ENCODE assay signal across 15 mouse cellular contexts in the genomic region with DNA sequence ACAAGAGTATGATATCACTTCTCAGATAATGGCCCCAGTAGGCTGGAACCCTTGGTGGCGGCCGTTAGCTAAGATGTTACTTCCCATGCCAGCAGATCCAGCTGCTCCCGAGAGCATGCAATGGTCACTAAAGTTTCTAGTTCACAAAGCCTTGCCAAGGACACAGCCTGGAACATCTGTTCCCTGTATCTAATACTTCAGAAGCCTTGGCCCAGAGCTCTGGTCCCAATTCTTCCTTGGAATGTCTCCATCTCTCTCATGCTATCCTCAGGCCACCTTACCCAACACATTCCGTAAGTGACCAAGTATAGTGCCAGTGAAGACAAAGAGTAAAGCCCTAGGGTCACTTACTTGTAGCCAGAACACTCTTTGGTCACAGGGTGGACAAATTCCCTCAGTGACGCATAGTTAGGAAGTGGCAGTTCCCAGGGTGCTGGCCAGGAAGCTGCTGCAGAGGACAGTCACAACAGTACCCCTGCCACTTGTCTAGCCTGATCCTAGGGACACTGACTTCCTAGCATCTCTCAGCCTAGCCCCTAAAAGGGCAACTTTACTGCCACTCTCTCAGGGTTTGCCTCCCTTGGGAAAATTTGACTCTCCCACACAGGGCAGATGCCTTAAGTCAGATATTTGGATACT.
DNase-seq lines count a peak whose midpoint lies in the region; ATAC-seq and TF ChIP-seq lines count a peak whose summit lies in the region.
"Had no signal": no experiment of that assay in that cellular context is flagged by ENCODE, and none has a peak within 500 bp of the region (broad histone marks: within the 10 kb centered on the region; RNA-seq: fewer than 3 reads in every experiment).

No protein-coding gene starts in this region.

- 78% methylated on average over 5 of the region's 5 CpGs for WGBS in heart, embryonic 11.5 days (ENCODE audit: insufficient replicate concordance)
- WGBS in lung, embryonic 14.5 days = 45% methylated on average over 5 of the region's 5 CpGs
- WGBS in neural tube, embryonic 15.5 days = 94% methylated on average over 5 of the region's 5 CpGs
- WGBS in midbrain, embryonic 10.5 days = 93% methylated on average over 5 of the region's 5 CpGs

- no peaks in the 10 kb centered on the region for H3K36me3 ChIP-seq in heart, embryonic 11.5 days (ENCODE audit: control insufficient read depth, insufficient read depth, low read length)
- H3K36me3 ChIP-seq in lung, embryonic 14.5 days (ENCODE audit: insufficient read depth) = no peaks in the 10 kb centered on the region
- 0 out of 2 replicates have a peak, but pooled peaks cover 2% of the 10 kb centered on the region for H3K36me3 ChIP-seq in neural tube, embryonic 15.5 days
- H3K36me3 ChIP-seq in midbrain, embryonic 10.5 days = peaks cover 13% of the 10 kb centered on the region
- H3K36me3 ChIP-seq: limb, embryonic 15.5 days had no signal

- H3K9me3 ChIP-seq in heart, embryonic 11.5 days (replicated peaks; ENCODE audit: control insufficient read depth, low read length) = no peaks in the 10 kb centered on the region
- H3K9me3 ChIP-seq in lung, embryonic 14.5 days (ENCODE audit: low read depth, low read length) = no peaks in the 10 kb centered on the region
- no peaks in the 10 kb centered on the region for H3K9me3 ChIP-seq in neural tube, embryonic 15.5 days (replicated peaks)
- no peaks in the 10 kb centered on the region for H3K9me3 ChIP-seq in midbrain, embryonic 10.5 days (replicated peaks)
- H3K9me3 ChIP-seq: limb, embryonic 15.5 days; megakaryocyte, embryonic 14.5 days had no signal

- no peak for TF ChIP-seq CTCF in lung, embryonic 14.5 days (IDR thresholded peaks at IDR 0.05; ENCODE audit: low read depth)

- H3K4me3 ChIP-seq in heart, embryonic 11.5 days (ENCODE audit: low read depth, low read length) = no peak overlapping the region
- no peak overlapping the region for H3K4me3 ChIP-seq in lung, embryonic 14.5 days (ENCODE audit: low read depth, low read length)
- no peak overlapping the region for H3K4me3 ChIP-seq in neural tube, embryonic 15.5 days (replicated peaks)
- no peak overlapping the region for H3K4me3 ChIP-seq in midbrain, embryonic 10.5 days
- H3K4me3 ChIP-seq: limb, embryonic 15.5 days; megakaryocyte, embryonic 14.5 days had no signal

- ATAC-seq in heart, embryonic 11.5 days (replicated peaks; ENCODE audit: insufficient number of reproducible peaks, low FRiP score, low TSS enrichment) = no peak
- peak; percentile 67 for ATAC-seq in lung, embryonic 14.5 days (ENCODE audit: insufficient read depth)
- no peak for ATAC-seq in neural tube, embryonic 15.5 days (ENCODE audit: low FRiP score)
- ATAC-seq: forebrain, embryonic 16.5 days had no signal

- DNase-seq in heart, adult 18-20 months = peak; percentile 60 to 81
- DNase-seq in testis, postnatal 14 days (ENCODE audit: low spot score) = peak; percentile 55
- no peak for DNase-seq in testis, postnatal 10 days (ENCODE audit: low spot score)
- peak; percentile 77 for DNase-seq in lung, embryonic 14.5 days
- DNase-seq in midbrain, embryonic 10.5 days (ENCODE audit: low spot score) = no peak
- DNase-seq in kidney, postnatal 25 days = no peak
- DNase-seq: adrenal gland, postnatal 14 days; cerebellum, postnatal 14 days; right cerebral cortex, postnatal 4 days had no signal

- 0 out of 2 replicates have a peak, but pooled peaks cover 2% of the 10 kb centered on the region for H3K27me3 ChIP-seq in heart, embryonic 11.5 days (ENCODE audit: control insufficient read depth, insufficient read depth, low read length)
- no peaks in the 10 kb centered on the region for H3K27me3 ChIP-seq in lung, embryonic 14.5 days (ENCODE audit: insufficient read depth, low read length)
- H3K27me3 ChIP-seq in neural tube, embryonic 15.5 days (replicated peaks) = no peaks in the 10 kb centered on the region
- H3K27me3 ChIP-seq in midbrain, embryonic 10.5 days (ENCODE audit: low read depth, poor library complexity, severe bottlenecking) = no peaks in the 10 kb centered on the region

- no peaks in the 10 kb centered on the region for H3K4me1 ChIP-seq in heart, embryonic 11.5 days (ENCODE audit: control insufficient read depth, insufficient read depth, low read length)
- 0 out of 2 replicates have a peak, but pooled peaks cover 3% of the 10 kb centered on the region for H3K4me1 ChIP-seq in lung, embryonic 14.5 days (ENCODE audit: insufficient read depth)
- peaks cover 28% of the 10 kb centered on the region for H3K4me1 ChIP-seq in neural tube, embryonic 15.5 days
- peaks cover 59% of the 10 kb centered on the region for H3K4me1 ChIP-seq in midbrain, embryonic 10.5 days
- H3K4me1 ChIP-seq: limb, embryonic 15.5 days; megakaryocyte, embryonic 14.5 days had no signal

- no peak overlapping the region for H3K4me2 ChIP-seq in heart, embryonic 11.5 days
- H3K4me2 ChIP-seq in lung, embryonic 14.5 days = no peak overlapping the region
- no peak overlapping the region for H3K4me2 ChIP-seq in neural tube, embryonic 15.5 days
- H3K4me2 ChIP-seq: limb, embryonic 15.5 days had no signal

- no peak overlapping the region for H3K9ac ChIP-seq in heart, embryonic 11.5 days (ENCODE audit: low read depth, low read length)
- H3K9ac ChIP-seq in lung, embryonic 14.5 days = no peak overlapping the region
- no peak overlapping the region for H3K9ac ChIP-seq in neural tube, embryonic 15.5 days (replicated peaks)
- H3K9ac ChIP-seq: limb, embryonic 15.5 days had no signal

- no peak overlapping the region for H3K27ac ChIP-seq in heart, embryonic 11.5 days (ENCODE audit: low read depth, low read length)
- no peak overlapping the region for H3K27ac ChIP-seq in lung, embryonic 14.5 days (ENCODE audit: low read depth)
- no peak overlapping the region for H3K27ac ChIP-seq in neural tube, embryonic 15.5 days (replicated peaks)
- H3K27ac ChIP-seq in midbrain, embryonic 10.5 days (replicated peaks) = no peak overlapping the region
- H3K27ac ChIP-seq: limb, embryonic 15.5 days; stomach, postnatal 0 days had no signal

Comparison
In these comparisons a context has a peak if more than half of its experiments do, and no peak if none do; other contexts are left out.
1. DNase-seq: peak in heart, adult 18-20 months (2 of 2), testis, postnatal 14 days (single experiment) and lung, embryonic 14.5 days (single experiment); none in testis, postnatal 10 days (single experiment), midbrain, embryonic 10.5 days (single experiment) and kidney, postnatal 25 days (0 of 2).